Mouse (Mus musculus) retina, postnatal 7 days (tissue): ENCODE results near the gene Slamf1.

Experiments used
- DNase-seq: peaks from one replicate; pipeline ENCODE4 v3.0.0-alpha.2; 2012; ENCODE audit warnings: low read depth, low spot score

Slamf1 gene

GRCm38 (mm10) chr1:171766898-171767297, at the start of gene Slamf1:
TSS of gene Slamf1 (plus strand) at chr1:171767127.
- no peak for DNase-seq

GRCm38 (mm10) chr1:171731195-171731594, 35.7 kb upstream of the Slamf1 start:
- no peak for DNase-seq

- no peak for DNase-seq
Measured at GRCm38 (mm10) chr1:171734898-171735297, 32.0 kb upstream of the Slamf1 start.

GRCm38 (mm10) chr1:171748127-171748969, 18.6 kb upstream of the Slamf1 start:
- DNase-seq, result no peak

GRCm38 (mm10) chr1:171761853-171762448, 5.0 kb upstream of the Slamf1 start:
- no peak for DNase-seq

GRCm38 (mm10) chr1:171770996-171771395, 4.1 kb downstream of the Slamf1 start:
- no peak for DNase-seq

GRCm38 (mm10) chr1:171772121-171772735, 5.3 kb downstream of the Slamf1 start:
- no peak for DNase-seq

- no peak for DNase-seq
Measured at GRCm38 (mm10) chr1:171773232-171773989, 6.5 kb downstream of the Slamf1 start.

- no peak for DNase-seq
Measured at GRCm38 (mm10) chr1:171774266-171774665, 7.3 kb downstream of the Slamf1 start.

- no peak for DNase-seq
Measured at GRCm38 (mm10) chr1:171774678-171775077, 7.8 kb downstream of the Slamf1 start.

GRCm38 (mm10) chr1:171775781-171776180, 8.9 kb downstream of the Slamf1 start:
- DNase-seq, result no peak

GRCm38 (mm10) chr1:171777026-171777425, 10.1 kb downstream of the Slamf1 start:
- no peak for DNase-seq

GRCm38 (mm10) chr1:171782287-171782915, 15.5 kb downstream of the Slamf1 start:
- no peak for DNase-seq

GRCm38 (mm10) chr1:171785871-171786270, 18.9 kb downstream of the Slamf1 start:
- no peak for DNase-seq

GRCm38 (mm10) chr1:171787281-171788015, 20.5 kb downstream of the Slamf1 start:
- no peak for DNase-seq

GRCm38 (mm10) chr1:171788461-171789283, 21.7 kb downstream of the Slamf1 start:
- DNase-seq, result no peak

- no peak for DNase-seq
Measured at GRCm38 (mm10) chr1:171789407-171789806, 22.5 kb downstream of the Slamf1 start.

GRCm38 (mm10) chr1:171791491-171791890, 24.6 kb downstream of the Slamf1 start:
- DNase-seq, result no peak

- no peak for DNase-seq
Measured at GRCm38 (mm10) chr1:171796185-171796584, 29.3 kb downstream of the Slamf1 start.

- DNase-seq, result no peak
Measured at GRCm38 (mm10) chr1:171797840-171798239, 30.9 kb downstream of the Slamf1 start.
